In the genomic region with DNA sequence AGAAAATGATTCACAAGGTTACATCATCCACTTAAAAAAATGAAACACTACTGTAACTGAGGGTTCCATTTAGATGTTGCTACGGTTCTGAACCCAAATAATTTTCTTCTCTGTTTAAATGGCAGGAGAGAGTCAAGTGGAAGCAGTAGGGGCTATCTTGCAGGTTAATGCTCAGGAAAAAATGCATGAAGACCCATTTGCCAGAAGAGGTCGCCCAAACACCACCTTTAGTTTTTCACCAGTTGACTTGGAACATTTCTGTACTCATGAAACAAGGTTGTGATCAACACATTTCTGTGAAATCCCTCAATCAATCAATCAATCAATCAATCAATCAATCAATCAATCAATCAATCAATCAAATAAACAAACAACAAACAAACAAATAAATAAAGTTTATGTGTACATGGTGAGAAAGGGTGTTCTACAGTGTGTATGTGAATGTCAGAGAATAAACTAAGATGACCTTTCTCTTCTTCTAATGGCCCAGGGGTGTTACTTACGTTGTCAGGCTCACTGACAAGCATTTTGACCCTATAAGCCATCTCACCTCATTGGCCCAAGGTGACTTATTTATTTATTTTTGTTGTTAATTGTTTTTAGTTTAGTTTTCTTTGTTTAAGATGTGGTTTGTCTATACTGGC, we compare ENCODE assay signal across 8 mouse cellular contexts.
DNase-seq lines count a peak whose midpoint lies in the region; ATAC-seq lines count a peak whose summit lies in the region.

No protein-coding gene starts in this region.

- DNase-seq in heart, postnatal 10 days = peak; percentile 5 to 43
- DNase-seq in heart, adult 9 months (ENCODE audit: low spot score in 2 of 2) = no peak
- peak; percentile 11 for DNase-seq in thymus, postnatal 4 days
- no peak for DNase-seq in thymus, postnatal 36 days
- DNase-seq in embryonic facial prominence, embryonic 11.5 days (ENCODE audit: low spot score) = peak; percentile 73
- DNase-seq in left cerebral cortex, postnatal 4 days = peak; percentile 50
- DNase-seq in right cerebral cortex, postnatal 4 days = peak; percentile 38
- no peak for DNase-seq in urinary bladder, postnatal 25 days (ENCODE audit: low spot score)

- no peaks in the 10 kb centered on the region for H3K27me3 ChIP-seq in embryonic facial prominence, embryonic 11.5 days (ENCODE audit: control insufficient read depth, insufficient read depth, low read length)

- no peaks in the 10 kb centered on the region for H3K9me3 ChIP-seq in embryonic facial prominence, embryonic 11.5 days (replicated peaks; ENCODE audit: control insufficient read depth, low read length)

- ATAC-seq in embryonic facial prominence, embryonic 11.5 days (replicated peaks; ENCODE audit: insufficient number of reproducible peaks, low FRiP score, low TSS enrichment, low read depth) = no peak

- no peak overlapping the region for H3K27ac ChIP-seq in embryonic facial prominence, embryonic 11.5 days (replicated peaks; ENCODE audit: low read depth, low read length)

- H3K4me1 ChIP-seq in embryonic facial prominence, embryonic 11.5 days (ENCODE audit: control insufficient read depth, insufficient read depth, low read length) = no peaks in the 10 kb centered on the region

- H3K9ac ChIP-seq in embryonic facial prominence, embryonic 11.5 days (replicated peaks; ENCODE audit: low read length) = no peak overlapping the region

- no peak overlapping the region for H3K4me3 ChIP-seq in embryonic facial prominence, embryonic 11.5 days (ENCODE audit: low read depth, low read length)

- H3K36me3 ChIP-seq in embryonic facial prominence, embryonic 11.5 days (replicated peaks; ENCODE audit: control insufficient read depth, insufficient read depth, low read depth, low read length) = no peaks in the 10 kb centered on the region

- intact Hi-C loops in heart, postnatal 10 days (cut with DNase I) = loop anchor here (10.0 kb wide), 1 partner anchor 1591 kb away; no protein-coding TSS in a partner anchor
- intact Hi-C loops in left cerebral cortex, postnatal 4 days (cut with DNase I) = loop anchor here (5.0 kb wide), 2 partner anchors 151 to 1594 kb away; no protein-coding TSS in a partner anchor

- WGBS in embryonic facial prominence, embryonic 11.5 days = 30% methylated on average over 3 of the region's 3 CpGs

- no peak overlapping the region for H3K4me2 ChIP-seq in embryonic facial prominence, embryonic 11.5 days (ENCODE audit: low read depth, low read length)

Comparison
In these comparisons a context has a peak if more than half of its experiments do, and no peak if none do; other contexts are left out.
1. DNase-seq: peak in heart, postnatal 10 days (2 of 2), thymus, postnatal 4 days (single experiment), embryonic facial prominence, embryonic 11.5 days (single experiment), left cerebral cortex, postnatal 4 days (single experiment) and right cerebral cortex, postnatal 4 days (single experiment); none in heart, adult 9 months (0 of 2), thymus, postnatal 36 days (0 of 2) and urinary bladder, postnatal 25 days (single experiment).